Mouse (Mus musculus): ENCODE data around the gene Zbtb20.

The Zbtb20 gene

DNA sequence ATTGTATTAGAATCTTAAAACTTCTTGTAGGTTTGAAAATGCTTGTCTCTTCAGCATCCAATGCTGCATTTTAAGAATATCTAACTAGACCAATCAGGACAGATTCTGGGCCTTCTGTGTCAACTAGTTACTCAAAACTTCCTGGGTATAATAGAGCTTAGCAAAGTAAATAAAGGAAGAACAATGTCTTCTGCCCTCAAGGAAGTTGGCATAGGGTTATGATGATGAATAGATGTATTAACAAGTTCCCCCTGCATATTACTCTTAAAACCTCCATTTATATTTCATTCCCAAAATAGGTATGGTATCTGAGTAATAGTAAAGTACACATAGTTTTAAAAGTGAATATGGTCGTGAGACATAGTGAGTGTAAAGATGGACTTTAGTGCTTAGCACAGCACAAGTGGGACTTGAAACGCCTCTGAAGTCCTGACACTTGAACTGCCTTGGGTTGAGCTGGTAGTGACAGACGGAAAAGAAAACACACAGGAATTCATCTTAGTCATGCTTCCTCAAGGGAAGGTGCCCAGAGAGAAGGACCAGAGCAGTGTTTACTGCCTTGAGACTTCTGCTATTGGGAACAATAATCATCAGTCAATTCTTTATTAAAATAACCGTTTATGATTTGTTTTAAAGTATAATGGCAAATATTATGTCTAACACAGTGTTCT, 341.8 kb downstream of the Zbtb20 start:
- CTCF ChIA-PET = no interaction called here

DNA sequence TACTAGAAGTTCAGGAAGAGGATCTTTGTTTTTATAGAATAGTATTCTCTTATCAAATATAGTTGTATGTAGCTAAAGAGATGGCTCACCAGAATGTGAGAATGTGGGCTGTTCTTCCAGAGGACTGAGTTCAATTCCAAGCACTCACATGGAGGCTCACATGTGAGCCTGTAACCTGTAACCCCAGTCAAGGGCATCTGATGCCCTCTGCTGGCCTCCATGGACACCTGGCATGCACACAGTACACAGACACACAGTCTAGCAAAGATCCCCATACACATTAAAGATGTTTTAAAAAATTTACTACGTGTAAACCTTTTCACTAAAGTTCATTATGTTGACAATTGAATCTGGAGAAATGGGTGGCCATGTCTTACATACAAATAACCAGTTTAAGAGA, 343.7 kb downstream of the Zbtb20 start:
- CTCF ChIA-PET = no interaction called here

DNA sequence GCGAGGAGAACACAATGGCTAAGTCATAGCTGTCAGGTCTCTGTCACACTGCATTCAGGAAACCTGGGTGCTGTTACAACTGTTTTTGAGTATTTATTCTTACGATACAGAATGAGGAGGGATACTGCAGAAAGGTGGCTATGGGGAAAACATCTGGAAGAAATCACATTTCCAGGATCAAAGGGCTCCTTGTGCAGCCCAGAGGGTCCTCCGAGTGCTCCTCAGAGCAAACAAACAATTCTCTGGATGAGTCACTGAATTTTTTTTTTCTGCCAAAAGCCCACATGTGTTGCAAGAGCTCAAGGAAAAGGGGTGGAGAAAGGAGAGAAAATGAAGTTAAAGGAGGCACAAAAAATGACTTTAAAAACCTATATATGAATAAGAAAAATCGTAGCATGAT, 345.6 kb downstream of the Zbtb20 start:
- CTCF ChIA-PET = no interaction called here

DNA sequence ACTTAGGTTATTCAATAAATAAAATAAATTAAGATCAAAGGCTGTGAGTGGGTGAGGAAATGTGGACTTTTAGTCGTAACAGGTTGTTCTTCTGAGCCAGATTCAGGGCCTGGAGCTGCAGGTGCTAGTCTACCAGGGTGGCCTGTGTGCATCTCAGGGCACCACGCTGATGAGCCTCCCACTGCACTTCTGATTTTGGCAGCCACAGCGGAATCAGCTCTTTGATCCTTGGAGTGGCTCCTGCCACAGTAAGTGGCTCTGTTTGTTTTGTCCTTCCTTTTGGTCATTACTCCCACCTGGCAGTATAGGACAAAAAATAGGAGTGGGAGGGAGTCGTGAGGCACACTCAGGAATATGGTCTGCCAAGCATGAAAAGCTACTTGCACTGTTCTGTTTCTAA, 354.6 kb downstream of the Zbtb20 start:
- CTCF ChIA-PET = no interaction called here

GRCm38 (mm10) chr16:43234249-43234648, 358.6 kb downstream of the Zbtb20 start:
- CTCF ChIA-PET = no interaction called here

GRCm38 (mm10) chr16:43235317-43235716, 359.6 kb downstream of the Zbtb20 start:
- CTCF ChIA-PET = no interaction called here

DNA sequence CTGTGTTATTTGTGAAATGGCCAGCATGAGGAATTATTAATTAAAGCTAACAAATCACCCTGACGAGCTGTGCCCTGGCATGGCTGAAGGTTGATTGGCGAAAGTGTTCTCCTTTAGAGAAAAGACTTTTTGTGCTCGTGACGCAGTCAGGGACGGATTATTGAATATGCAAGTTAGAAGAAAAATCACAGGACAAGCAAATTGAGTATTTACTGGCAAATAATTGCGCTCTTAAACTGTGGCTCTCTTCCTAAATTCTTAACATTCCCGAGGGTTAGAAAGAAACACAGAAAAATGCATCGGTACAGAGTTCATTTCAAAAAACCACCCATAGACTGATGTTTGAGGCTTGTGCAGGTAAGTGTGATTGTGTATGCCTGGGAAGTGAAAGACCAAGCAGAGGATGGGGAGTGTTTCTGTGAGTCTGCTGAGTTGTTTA, 360.1 kb downstream of the Zbtb20 start:
- CTCF ChIA-PET = no interaction called here

GRCm38 (mm10) chr16:43237551-43237950, 361.9 kb downstream of the Zbtb20 start:
- CTCF ChIA-PET = no interaction called here

DNA sequence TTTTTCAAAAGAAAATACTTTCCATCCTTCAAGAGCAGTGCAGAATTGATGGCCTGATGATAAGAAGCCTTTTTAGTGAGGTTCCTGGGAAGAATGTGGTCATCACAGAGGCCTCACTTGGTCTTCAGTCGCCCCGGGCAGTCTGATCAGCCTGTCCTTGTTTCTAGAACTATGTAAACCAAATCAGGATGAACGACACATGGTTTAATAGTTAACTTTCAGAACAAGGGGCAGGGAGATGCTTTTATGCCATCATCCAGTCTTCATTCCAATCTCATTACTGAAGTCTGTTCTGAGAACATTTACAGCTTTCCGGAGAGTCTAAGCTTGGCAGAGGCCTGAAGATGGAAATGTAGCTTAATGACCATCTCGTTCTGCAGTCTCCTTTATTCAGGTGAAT, 371.3 kb downstream of the Zbtb20 start:
- CTCF ChIA-PET = no interaction called here

- CTCF ChIA-PET = no interaction called here
These were observed 377.4 kb downstream of the Zbtb20 start for GRCm38 (mm10) chr16:43253077-43253476.

GRCm38 (mm10) chr16:43253746-43254145, 378.1 kb downstream of the Zbtb20 start:
- CTCF ChIA-PET = no interaction called here

GRCm38 (mm10) chr16:43256191-43256899, 380.7 kb downstream of the Zbtb20 start:
- CTCF ChIA-PET = no interaction called here

DNA sequence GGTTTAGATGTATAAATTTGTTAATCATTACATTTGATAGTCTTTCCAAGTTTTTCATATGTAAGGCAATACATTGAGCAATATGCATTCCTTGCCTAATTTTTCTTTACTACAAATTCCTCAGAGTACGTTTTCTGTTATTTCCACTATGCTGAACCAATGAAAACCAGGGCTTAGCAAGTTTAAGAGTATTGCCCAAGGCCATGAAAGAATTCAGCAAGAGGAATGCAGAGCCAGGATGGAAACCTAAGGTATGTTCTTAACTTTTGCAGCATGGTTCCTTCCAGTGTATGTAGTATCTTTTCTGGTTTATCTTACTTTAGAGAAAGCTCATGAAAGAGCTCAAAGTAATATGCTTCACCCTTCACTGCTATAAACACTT, 381.2 kb downstream of the Zbtb20 start:
- CTCF ChIA-PET = no interaction called here

DNA sequence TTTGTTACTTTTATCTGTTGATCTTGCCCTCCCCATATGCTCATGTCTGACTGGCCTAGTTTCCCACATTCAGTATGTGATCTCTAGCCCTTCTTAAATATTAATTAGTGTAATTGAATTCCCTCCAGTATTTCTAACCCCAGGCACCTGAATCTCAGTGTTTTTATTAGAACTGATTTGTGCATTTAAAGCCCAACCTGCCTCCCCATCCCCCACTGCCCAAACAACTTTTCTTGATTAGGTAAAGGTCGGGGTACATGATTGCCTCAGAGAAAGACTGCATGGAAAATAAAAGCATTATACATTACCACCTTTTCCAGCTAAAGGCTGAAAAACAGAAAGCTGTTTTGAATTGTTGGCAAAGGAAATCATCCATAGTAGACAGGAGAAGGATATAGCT, 383.8 kb downstream of the Zbtb20 start:
- CTCF ChIA-PET = no interaction called here

DNA sequence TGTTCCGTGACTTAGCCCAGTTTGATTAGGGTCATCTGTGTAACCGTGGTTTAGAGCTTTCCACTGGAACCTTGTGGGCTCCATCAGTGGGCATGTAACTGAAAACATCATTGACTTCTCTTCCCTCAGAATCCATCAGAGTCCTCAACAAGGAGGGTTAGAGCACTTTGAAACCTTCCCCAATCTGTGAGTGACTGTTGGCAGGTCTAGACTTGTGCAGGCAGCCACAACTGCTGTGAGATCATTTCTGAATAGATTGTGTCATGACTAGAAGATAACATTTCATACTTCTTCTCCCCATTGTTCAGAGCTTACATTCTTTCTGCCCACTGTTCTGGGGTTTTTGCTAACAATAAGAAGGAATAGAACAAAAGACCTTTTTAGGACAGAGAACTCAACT, 385.2 kb downstream of the Zbtb20 start:
- CTCF ChIA-PET = no interaction called here

DNA sequence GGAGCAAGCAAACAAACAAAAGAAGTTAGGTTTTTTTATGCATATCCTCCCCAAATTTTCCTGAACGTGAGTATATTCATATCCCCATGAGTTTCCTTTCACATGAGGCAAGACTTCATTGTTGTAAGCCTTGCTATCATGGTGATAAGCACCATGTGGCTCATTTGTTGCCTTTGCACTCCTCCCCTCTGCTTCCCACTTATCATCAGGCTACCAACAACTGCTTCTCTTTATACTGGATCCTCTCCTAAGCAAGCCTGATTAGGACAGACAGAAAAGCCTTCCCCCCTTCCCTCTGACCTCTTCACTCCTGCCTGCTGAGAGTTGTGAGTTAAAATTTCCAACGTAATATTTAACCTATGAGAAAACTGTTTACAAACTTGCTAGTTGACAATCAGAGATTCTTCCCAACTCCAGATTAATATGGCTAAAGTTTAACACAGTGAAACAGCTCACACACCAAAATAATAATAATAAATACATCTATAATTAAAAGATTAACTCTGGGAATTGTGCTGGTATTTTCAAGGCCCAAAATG, 398.4 kb downstream of the Zbtb20 start:
- CTCF ChIA-PET = no interaction called here

DNA sequence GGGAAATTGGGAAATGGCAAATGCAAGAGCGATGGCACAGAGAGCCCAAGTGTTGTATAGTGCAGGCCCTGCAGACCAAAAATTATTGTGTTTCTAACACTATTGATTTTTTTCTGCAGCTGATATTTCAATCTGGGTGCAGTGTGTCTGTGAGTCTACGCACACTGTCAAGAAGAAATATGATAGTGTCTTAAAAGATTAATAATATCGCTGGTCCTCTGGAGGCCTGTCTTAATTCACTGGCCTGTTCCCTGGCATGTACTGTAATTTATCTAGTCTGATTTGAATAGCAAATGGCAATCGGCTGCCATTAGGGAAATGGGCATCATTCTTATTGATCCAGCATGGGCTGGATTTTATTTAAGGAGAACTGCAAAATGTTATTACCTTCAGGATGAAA, 401.1 kb downstream of the Zbtb20 start:
- CTCF ChIA-PET = no interaction called here

DNA sequence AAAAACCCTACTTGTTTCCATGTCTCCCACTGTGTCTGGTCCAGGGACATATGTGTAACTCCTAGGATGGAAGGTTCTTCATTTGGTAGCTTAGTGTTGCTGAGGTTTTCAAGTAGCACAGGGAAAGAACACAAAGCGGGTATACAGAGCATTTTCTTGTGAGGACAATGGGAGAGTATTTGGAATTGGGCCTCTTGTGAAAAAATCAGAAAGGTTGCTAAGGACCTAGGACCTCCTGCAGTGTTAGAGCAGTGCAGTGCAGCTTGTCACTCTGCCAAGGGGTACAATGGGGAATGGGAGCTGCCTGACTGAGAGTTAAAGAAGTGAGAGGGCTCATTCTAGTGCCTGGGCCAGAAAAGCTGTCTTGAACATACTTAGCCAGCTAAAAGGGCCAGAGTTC, 410.6 kb downstream of the Zbtb20 start:
- CTCF ChIA-PET = no interaction called here

DNA sequence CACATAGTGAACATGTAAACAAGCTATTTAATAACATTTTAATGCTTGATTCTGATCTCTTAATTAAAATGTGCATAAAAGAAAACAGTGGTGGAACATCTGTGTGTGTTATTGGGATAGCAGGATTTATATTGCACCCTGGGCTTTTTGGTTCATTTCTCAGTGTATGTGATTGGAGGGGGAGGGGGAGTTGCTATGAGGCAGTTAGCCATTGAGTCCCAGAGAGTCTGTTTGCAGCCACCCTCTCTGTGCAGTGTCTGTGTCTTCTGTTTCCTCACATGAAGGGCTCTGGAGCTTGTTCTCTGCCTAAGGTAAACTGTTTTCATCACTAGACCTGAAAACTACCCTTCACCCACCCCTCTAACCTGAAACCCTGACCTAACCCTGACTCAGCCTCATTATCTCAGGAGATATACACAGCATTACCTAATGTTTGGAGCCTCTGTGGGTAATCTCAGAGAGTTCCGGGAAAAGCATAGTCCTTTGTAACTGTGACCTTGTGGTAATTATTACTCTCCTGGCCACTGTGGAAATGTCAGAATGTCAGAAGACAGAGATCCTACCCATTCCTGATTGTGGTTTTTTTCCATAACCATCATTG, 411.2 kb downstream of the Zbtb20 start:
- CTCF ChIA-PET = no interaction called here

- CTCF ChIA-PET = no interaction called here
These were observed 415.7 kb downstream of the Zbtb20 start for GRCm38 (mm10) chr16:43291423-43291822.

- CTCF ChIA-PET = no interaction called here
These were observed 422.4 kb downstream of the Zbtb20 start for GRCm38 (mm10) chr16:43297953-43298596.

GRCm38 (mm10) chr16:43300420-43300819, 424.7 kb downstream of the Zbtb20 start:
- CTCF ChIA-PET = no interaction called here

- CTCF ChIA-PET = no interaction called here
These were observed 426.5 kb downstream of the Zbtb20 start for GRCm38 (mm10) chr16:43302171-43302570.

All from spleen, embryonic (tissue).